Mouse (Mus musculus) kidney, adult 11 months (tissue): ENCODE measurements at regions not wholly inside any gene's neighbourhood (a gene's known extent, or its start where the extent isn't known, plus 50 kb on each side); places are given as distances from the start of the nearest gene placed in this dataset.
A peak's percentile ranks its signal among the peaks of the same experiment; 100 is the strongest.

Source experiments
- DNase-seq: peaks from one replicate; pipeline ENCODE4 v3.0.0; 2022

GRCm38 (mm10) chr8:8482707-8483480, 178.1 kb downstream of the Efnb2 start:
- no peak for DNase-seq

GRCm38 (mm10) chr8:8477456-8477855, 183.6 kb downstream of the Efnb2 start:
- DNase-seq, result peak; percentile 29

- DNase-seq, result no peak
These were observed 192.5 kb downstream of the Efnb2 start for GRCm38 (mm10) chr8:8468552-8468951.

DNA sequence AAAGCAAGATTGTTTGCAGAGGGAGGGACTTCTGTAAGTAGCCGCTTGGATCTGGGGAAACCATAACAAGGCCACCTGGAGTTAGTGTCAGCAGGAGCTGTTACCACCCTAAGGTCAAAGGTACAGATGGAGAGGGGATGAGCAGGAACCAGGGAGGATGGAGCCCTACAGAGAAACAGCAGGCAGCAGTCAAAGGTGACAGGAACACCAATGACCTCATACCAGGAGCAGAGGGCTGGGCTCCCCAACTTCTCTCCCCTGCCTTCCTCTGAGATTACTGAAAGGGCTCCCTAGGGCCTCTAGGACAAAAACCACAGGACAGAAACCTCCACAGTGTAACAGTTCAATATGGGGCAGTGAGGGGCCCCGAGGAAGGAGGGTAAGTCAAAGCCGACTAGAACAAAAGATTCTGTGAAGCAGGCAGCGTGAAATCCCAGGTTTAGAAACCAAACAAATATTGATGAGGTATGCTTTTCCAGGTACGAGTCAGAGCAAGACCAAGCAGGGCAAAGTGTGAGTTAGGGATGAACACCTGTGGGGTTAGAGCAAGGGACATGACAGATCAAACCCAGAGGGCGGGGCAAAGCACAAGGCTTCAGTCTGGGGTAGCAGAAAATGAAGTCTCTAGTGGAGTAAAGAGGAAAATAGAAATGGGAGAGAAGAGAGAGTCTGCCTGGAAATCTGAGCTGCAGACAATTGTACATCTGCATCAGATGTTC, 194.4 kb downstream of the Efnb2 start:
- DNase-seq, result no peak

GRCm38 (mm10) chr8:8462455-8462854, 198.6 kb downstream of the Efnb2 start:
- DNase-seq, result no peak

DNA sequence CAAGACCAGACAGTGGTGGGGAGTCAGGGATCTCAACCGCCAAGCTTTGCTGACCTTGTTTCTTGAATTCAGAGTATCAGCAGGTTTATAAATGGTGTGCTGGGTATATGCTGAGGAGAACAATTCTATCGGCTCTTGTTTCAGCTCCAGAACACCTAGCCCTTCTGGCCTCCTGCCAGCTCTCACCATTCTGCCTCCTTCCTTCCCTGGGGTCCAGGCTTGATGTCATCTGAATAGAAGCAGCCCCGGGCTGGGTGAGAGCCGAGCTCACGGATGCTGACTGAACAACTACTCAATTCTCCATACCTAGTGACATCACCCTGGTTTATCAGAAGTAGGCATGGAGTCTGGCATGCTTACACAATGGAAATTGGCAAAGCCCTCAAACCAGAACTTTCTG, 203.5 kb downstream of the Efnb2 start:
- no peak for DNase-seq

DNA sequence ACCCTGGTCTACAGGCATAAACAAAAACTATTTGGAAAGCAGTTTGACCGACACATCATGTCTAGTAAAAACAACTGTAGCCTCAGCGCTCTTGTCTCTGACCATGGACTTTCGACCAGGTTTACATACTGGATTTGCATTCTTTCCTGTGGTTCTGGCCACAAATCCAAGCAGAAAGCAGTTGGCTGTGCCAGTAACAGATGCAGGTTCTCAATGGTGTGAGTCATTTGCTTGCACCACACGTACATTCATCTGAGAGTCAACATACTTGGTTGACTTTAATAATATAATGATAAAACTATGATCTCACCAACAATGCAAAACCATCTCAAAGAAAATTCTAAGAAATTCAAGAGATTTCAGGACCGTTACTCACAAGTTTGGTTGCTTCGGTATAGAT, 207.1 kb downstream of the Efnb2 start:
- no peak for DNase-seq

GRCm38 (mm10) chr8:8452226-8452625, 208.8 kb downstream of the Efnb2 start:
- DNase-seq, result no peak

GRCm38 (mm10) chr8:8448911-8449310, 212.1 kb downstream of the Efnb2 start:
- no peak for DNase-seq

- DNase-seq, result no peak
These were observed 219.5 kb downstream of the Efnb2 start for GRCm38 (mm10) chr8:8441568-8441967.

DNA sequence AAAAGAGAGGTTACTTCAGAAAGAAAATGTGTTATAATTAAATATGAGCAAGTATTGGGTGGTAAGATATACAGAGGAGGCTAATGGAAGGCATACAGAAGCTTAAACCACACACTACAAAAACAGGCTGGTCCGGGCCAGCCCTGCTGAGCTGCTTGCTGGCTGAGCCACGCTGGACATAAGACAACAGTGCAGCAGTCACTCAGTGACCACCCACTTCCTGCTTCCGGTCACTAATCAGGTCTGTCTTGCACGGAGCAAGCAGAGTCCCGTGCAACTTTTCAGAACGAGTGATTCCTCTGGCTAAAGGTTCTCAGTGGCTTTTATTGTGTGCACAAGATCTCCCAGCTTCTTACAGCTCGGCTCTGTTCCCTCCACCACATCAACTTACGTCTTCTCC, 220.1 kb downstream of the Efnb2 start:
- DNase-seq, result no peak

DNA sequence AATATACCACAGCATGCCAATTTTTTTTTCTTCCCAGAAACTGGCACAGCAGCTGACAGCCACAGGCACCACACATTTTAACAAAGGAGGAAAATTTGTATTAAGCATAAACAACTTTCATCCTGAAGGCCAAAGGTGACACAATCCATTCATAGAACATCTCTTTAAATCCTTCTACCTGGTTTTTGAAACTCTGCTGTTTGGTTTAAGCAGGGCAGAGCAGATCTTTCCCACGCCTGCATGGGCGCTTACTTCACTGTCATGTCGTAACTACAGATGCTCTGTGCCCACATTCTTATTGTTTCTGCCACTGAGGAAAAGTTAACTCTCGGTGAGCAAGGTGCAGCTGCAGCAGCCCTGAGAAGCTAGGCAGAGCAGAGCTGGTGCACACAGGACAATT, 234.8 kb downstream of the Efnb2 start:
- no peak for DNase-seq

- DNase-seq, result no peak
These were observed 237.6 kb downstream of the Efnb2 start for GRCm38 (mm10) chr8:8423443-8423842.

- no peak for DNase-seq
These were observed 239.3 kb downstream of the Efnb2 start for GRCm38 (mm10) chr8:8421713-8422112.

DNA sequence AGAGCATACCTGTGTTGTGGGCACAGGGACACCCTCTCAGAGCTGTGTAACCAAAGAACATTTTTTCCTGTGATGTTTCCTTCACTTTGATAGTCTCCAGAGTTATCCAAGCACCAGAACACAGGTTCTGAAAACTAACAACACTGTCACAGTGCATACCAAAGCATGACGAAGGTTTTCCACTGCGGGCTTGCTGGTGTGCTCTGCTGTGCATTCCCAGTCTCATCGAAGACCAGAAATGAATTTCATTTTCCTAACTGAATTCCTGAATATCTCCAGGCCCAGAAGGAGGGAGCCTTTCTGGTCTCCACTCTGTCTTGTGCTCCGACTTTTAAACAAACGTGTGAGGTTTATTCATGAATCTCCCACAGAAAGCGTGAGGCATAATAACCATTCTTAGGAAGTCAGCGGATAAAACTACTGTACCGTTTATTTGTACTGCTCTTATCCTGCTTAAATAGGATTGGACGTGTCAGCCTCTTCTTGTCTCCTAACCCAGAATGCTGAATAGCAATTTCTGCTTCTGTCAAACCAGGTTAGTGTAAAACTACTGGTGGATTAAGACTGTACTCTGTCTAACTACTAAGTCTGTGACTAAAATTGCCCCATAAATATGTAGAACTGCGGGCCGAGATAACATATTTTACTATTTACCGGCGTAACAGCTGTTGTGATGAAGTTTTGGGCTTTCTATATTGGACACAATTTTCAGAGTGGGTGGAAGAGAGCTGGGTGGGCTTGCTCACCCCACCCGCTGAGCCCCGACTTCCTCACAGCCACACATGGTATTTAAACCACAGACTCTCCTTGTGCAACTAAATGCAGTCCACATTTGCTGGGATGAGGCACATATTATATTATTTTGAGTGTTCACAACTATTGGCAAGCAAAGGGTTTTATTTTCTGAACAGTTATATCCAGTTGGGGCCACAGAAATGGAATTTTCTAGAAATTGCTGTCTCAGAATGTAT, 241.4 kb downstream of the Efnb2 start:
- DNase-seq, result no peak

- DNase-seq, result no peak
These were observed 242.1 kb downstream of the Efnb2 start for GRCm38 (mm10) chr8:8418929-8419328.

- no peak for DNase-seq
These were observed 242.5 kb downstream of the Efnb2 start for GRCm38 (mm10) chr8:8418525-8418924.

DNA sequence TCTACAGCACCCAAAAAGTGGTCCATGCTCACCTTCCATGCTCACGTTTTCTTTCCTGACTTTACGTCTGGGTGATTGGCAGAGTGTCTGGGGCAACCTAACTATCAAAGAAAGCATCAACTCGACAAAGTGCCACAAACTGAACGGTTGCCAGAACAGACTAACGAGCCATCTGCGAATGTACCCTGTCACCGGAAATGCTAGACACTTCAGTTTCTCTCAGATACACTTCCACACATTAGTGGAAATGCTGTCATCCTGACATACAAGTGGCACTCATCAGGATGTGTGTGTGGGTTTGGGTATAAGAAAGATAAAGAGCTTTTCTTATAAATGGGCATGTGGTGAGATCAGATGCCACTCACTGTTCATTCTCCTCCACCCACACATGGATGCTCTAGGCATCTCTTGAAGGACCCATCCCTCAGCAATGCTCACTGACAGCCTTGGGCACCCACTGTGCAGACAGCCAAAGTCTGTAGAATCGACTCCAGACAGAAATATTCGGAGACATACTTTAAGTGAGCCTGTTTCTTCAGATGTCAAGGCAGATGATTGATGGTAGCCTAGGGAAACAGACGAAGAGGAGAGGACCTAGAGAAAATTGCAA, 244.8 kb downstream of the Efnb2 start:
- DNase-seq, result no peak

- no peak for DNase-seq
These were observed 253.7 kb downstream of the Efnb2 start for GRCm38 (mm10) chr8:8407357-8407756.

DNA sequence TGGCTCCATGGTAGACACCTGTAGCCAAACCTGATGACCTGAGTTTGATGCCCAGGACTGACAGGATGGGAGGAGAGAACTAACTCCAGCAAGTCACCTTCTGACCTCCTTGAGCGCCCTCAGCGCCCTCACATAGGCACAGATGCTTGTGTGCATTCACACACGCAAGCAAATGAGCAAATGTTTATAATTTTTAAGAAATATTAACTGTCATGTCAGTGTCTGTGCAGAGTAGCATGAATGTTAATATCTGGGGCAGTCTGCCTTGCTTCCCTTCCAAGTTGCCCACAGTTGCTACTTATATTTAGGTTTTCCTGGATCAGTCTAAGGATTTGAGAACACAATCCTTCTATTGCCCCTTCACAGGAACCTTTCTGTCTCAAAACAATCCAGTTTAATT, 257.6 kb downstream of the Efnb2 start:
- no peak for DNase-seq

GRCm38 (mm10) chr8:8392303-8392702, 268.7 kb downstream of the Efnb2 start:
- peak; percentile 10 for DNase-seq

DNA sequence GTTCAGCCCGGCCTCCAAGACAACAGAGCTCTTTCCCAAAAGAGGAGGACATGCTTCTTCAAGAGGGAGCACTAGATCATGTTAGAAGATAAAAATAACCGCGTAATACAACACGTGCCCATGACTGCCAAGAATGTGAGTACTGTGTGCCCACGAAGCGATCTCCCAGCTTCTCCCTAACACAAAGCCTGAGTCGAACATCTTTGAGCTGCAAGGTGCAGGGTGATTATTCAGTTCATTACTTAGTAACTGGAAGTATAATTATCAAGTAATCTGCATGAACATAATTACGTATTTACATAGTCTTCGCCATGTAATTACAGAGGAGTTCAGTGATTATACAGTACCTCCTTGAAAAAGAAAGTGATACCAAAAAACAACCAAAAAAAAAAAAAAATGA, 269.7 kb downstream of the Efnb2 start:
- DNase-seq, result no peak

GRCm38 (mm10) chr8:8378248-8378647, 282.8 kb downstream of the Efnb2 start:
- DNase-seq, result no peak
